Mouse (Mus musculus): ENCODE data around the gene Rassf7.

- TF ChIP-seq POLR2A (IDR thresholded peaks at IDR 0.05; ENCODE audit: extremely low read depth, insufficient read depth, low read length) (no peak), CTCF (IDR thresholded peaks at IDR 0.05; ENCODE audit: low read depth, low read length) (no peak)
These were observed 25.4 kb upstream of the Rassf7 start for GRCm38 (mm10) chr7:141190220-141190619.

All from liver, adult 2 months (tissue).